Mouse (Mus musculus) midbrain, embryonic 12.5 days (tissue): Measurements from ENCODE around the gene Ube2z. TPM values are rescaled to one million over a fixed set of nuclear protein-coding genes. Genes with fewer than 3 reads are reported as not detected.

ENCODE experiments used
- ATAC-seq: fragments of 200-750 bp; cut with Nextera tagmentation; 2 replicates; pipeline ENCODE4 v1.8.0; 2017; ENCODE audit warnings: low read depth, moderate TSS enrichment, moderate library complexity; ENCODE audit not compliant: low FRiP score
- H3K27ac ChIP-seq: fragments of 300-500 bp; sonication (generic); replicated peaks from 2 replicates; pipeline ENCODE4 v1.5.1; 2016; ENCODE audit warnings: mild to moderate bottlenecking
- H3K27me3 ChIP-seq: fragments of 300-500 bp; sonication (generic); 2 replicates; pipeline ENCODE4 v1.6.1; 2016; ENCODE audit warnings: mild to moderate bottlenecking
- H3K36me3 ChIP-seq: fragments of 300-500 bp; sonication (generic); 2 replicates; pipeline ENCODE4 v1.6.1; 2016
- H3K4me1 ChIP-seq: fragments of 300-500 bp; sonication (generic); 2 replicates; pipeline ENCODE4 v1.6.1; 2016
- H3K4me2 ChIP-seq: fragments of 300-500 bp; sonication (generic); replicated peaks from 2 replicates; pipeline ENCODE4 v1.6.1; 2016; ENCODE audit warnings: mild to moderate bottlenecking, moderate library complexity
- H3K4me3 ChIP-seq: fragments of 300-500 bp; sonication (generic); 2 replicates; pipeline ENCODE4 v1.5.1; 2016; ENCODE audit warnings: mild to moderate bottlenecking
- H3K9ac ChIP-seq: fragments of 300-500 bp; sonication (generic); replicated peaks from 2 replicates; pipeline ENCODE4 v1.6.1; 2016; ENCODE audit warnings: mild to moderate bottlenecking, moderate library complexity
- H3K9me3 ChIP-seq: fragments of 300-500 bp; sonication (generic); 2 replicates; pipeline ENCODE4 v1.6.1; 2016; ENCODE audit warnings: mild to moderate bottlenecking
- WGBS: fragments of 180-500 bp; shearing (Covaris S2); methylation state at CpG from one replicate; pipeline ENCODE4 v1.1.7; 2016; 5-methylcytosine and 5-hydroxymethylcytosine counted together
- polyA plus RNA-seq: library from polyadenylated mRNA; unstranded; fragments of >200 nt; fragmentation: Nextera tagmentation; extraction: Ambion mirVana; gene quantifications from 2 replicates; pipeline ENCODE4 v1.2.1, GENCODE M21; 2016

Ube2z gene
- polyA plus RNA-seq, 1 experiment from 2014 or later: 36.1 TPM

- H3K27ac ChIP-seq: no peak overlapping the region
- H3K27me3 ChIP-seq: 0 out of 2 replicates have a peak, but pooled peaks cover 3% of the 10 kb centered on the region
- no peak overlapping the region for H3K4me2 ChIP-seq
- no peak for ATAC-seq
- H3K4me1 ChIP-seq: peaks cover 10% of the 10 kb centered on the region
- H3K9ac ChIP-seq: no peak overlapping the region
- WGBS: 88% methylated on average over 3 of the region's 3 CpGs
- no peaks in the 10 kb centered on the region for H3K9me3 ChIP-seq
- H3K36me3 ChIP-seq: no peaks in the 10 kb centered on the region
- H3K4me3 ChIP-seq: no peak overlapping the region
Observed at GRCm38 (mm10) chr11:96030571-96030970, 34.6 kb downstream of the Ube2z start.

- WGBS: 50% methylated on average over 5 of the region's 5 CpGs
- no peak overlapping the region for H3K27ac ChIP-seq
- no peaks in the 10 kb centered on the region for H3K4me1 ChIP-seq
Observed at GRCm38 (mm10) chr11:96028130-96028529, 37.1 kb downstream of the Ube2z start.

GRCm38 (mm10) chr11:96020622-96021021 is 44.6 kb downstream of the Ube2z start:
- no peaks in the 10 kb centered on the region for H3K27me3 ChIP-seq
- H3K4me1 ChIP-seq: peaks cover 3% of the 10 kb centered on the region; the same call in 1 of the 2 replicates
- H3K4me3 ChIP-seq: no peak overlapping the region
- H3K4me2 ChIP-seq: no peak overlapping the region
- no peaks in the 10 kb centered on the region for H3K36me3 ChIP-seq
- H3K27ac ChIP-seq: no peak overlapping the region
- H3K9me3 ChIP-seq: no peaks in the 10 kb centered on the region
- ATAC-seq: no peak
- 81% methylated on average over 4 of the region's 4 CpGs for WGBS
- H3K9ac ChIP-seq: no peak overlapping the region

More at GRCm38 (mm10) chr11:96028130-96028529, 37.1 kb downstream of the Ube2z start:
- Histone ChIP-seq H3K9ac (no peak overlapping the region), H3K4me2 (no peak overlapping the region), H3K9me3 (no peaks in the 10 kb centered on the region), H3K36me3 (no peaks in the 10 kb centered on the region), H3K27me3 (0 out of 2 replicates have a peak, but pooled peaks cover 3% of the 10 kb centered on the region), H3K4me3 (no peak overlapping the region)
- no peak for ATAC-seq

- H3K4me1 ChIP-seq: peaks cover 3% of the 10 kb centered on the region; the same call in 1 of the 2 replicates
- H3K9ac ChIP-seq: no peak overlapping the region
- H3K4me2 ChIP-seq: no peak overlapping the region
- no peak for ATAC-seq
- H3K9me3 ChIP-seq: no peaks in the 10 kb centered on the region
- H3K27ac ChIP-seq: no peak overlapping the region
- no peaks in the 10 kb centered on the region for H3K27me3 ChIP-seq
- no peaks in the 10 kb centered on the region for H3K36me3 ChIP-seq
- WGBS: 15% methylated on average over 9 of the region's 9 CpGs
- H3K4me3 ChIP-seq: no peak overlapping the region
Observed at GRCm38 (mm10) chr11:96017941-96018351, 47.2 kb downstream of the Ube2z start.

- WGBS: 50% methylated on average over 5 of the region's 5 CpGs
- no peaks in the 10 kb centered on the region for H3K9me3 ChIP-seq
- H3K27ac ChIP-seq: no peak overlapping the region
- H3K27me3 ChIP-seq: no peaks in the 10 kb centered on the region
- H3K36me3 ChIP-seq: no peaks in the 10 kb centered on the region
- no peak overlapping the region for H3K9ac ChIP-seq
- H3K4me2 ChIP-seq: no peak overlapping the region
- H3K4me1 ChIP-seq: peaks cover 13% of the 10 kb centered on the region
- H3K4me3 ChIP-seq: no peak overlapping the region
- no peak for ATAC-seq
Observed at GRCm38 (mm10) chr11:96015421-96015820, 49.8 kb downstream of the Ube2z start.

- H3K4me3 ChIP-seq: peak overlapping the region; percentile 17; the same call in 1 of the 2 replicates
- 7% methylated on average over 6 of the region's 8 CpGs for WGBS
- no peak for ATAC-seq
- H3K9ac ChIP-seq: no peak overlapping the region
- no peaks in the 10 kb centered on the region for H3K9me3 ChIP-seq
- no peak overlapping the region for H3K27ac ChIP-seq
- peak overlapping the region; percentile 43 for H3K4me2 ChIP-seq
- no peaks in the 10 kb centered on the region for H3K27me3 ChIP-seq
- peaks cover 18% of the 10 kb centered on the region for H3K4me1 ChIP-seq
- no peaks in the 10 kb centered on the region for H3K36me3 ChIP-seq
Observed at GRCm38 (mm10) chr11:96011982-96012381, 53.2 kb downstream of the Ube2z start.

GRCm38 (mm10) chr11:96008827-96009226 is 56.4 kb downstream of the Ube2z start:
- no peak overlapping the region for H3K4me2 ChIP-seq
- H3K4me1 ChIP-seq: peaks cover 18% of the 10 kb centered on the region
- no peak for ATAC-seq
- H3K9me3 ChIP-seq: no peaks in the 10 kb centered on the region
- H3K27ac ChIP-seq: no peak overlapping the region
- H3K9ac ChIP-seq: no peak overlapping the region
- H3K27me3 ChIP-seq: no peaks in the 10 kb centered on the region
- H3K36me3 ChIP-seq: no peaks in the 10 kb centered on the region
- H3K4me3 ChIP-seq: no peak overlapping the region
- WGBS: 5% methylated on average over 1 of the region's 1 CpGs

- WGBS: 0% methylated on average over 33 of the region's 33 CpGs
- H3K9ac ChIP-seq: peak overlapping the region; percentile 95
- no peaks in the 10 kb centered on the region for H3K36me3 ChIP-seq
- H3K4me1 ChIP-seq: peaks cover 24% of the 10 kb centered on the region
- no peak; the same call in none of the 2 replicates for ATAC-seq
- H3K4me3 ChIP-seq: peak overlapping the region; percentile 96
- H3K27me3 ChIP-seq: no peaks in the 10 kb centered on the region
- H3K9me3 ChIP-seq: no peaks in the 10 kb centered on the region
- H3K4me2 ChIP-seq: peak overlapping the region; percentile 83
- H3K27ac ChIP-seq: peak overlapping the region; percentile 99
Observed at GRCm38 (mm10) chr11:96007516-96008235, 57.5 kb downstream of the Ube2z start.

- peak; percentile 81 for ATAC-seq
- Histone ChIP-seq H3K9ac (peak overlapping the region; percentile 95), H3K9me3 (no peaks in the 10 kb centered on the region), H3K4me1 (peaks cover 26% of the 10 kb centered on the region), H3K36me3 (no peaks in the 10 kb centered on the region), H3K4me2 (peak overlapping the region; percentile 83), H3K27ac (peak overlapping the region; percentile 99), H3K27me3 (no peaks in the 10 kb centered on the region), H3K4me3 (peak overlapping the region; percentile 96)
- WGBS: 1% methylated on average over 65 of the region's 67 CpGs
Observed at GRCm38 (mm10) chr11:96006852-96007515, 58.2 kb downstream of the Ube2z start.

GRCm38 (mm10) chr11:96006367-96006851 is 58.8 kb downstream of the Ube2z start:
- Histone ChIP-seq H3K4me2 (peak overlapping the region; percentile 83), H3K27me3 (no peaks in the 10 kb centered on the region), H3K36me3 (no peaks in the 10 kb centered on the region), H3K4me3 (peak overlapping the region; percentile 96), H3K9me3 (no peaks in the 10 kb centered on the region), H3K27ac (peak overlapping the region; percentile 99), H3K4me1 (peaks cover 29% of the 10 kb centered on the region), H3K9ac (peak overlapping the region; percentile 95)
- WGBS: under 1% methylated on average over 33 of the region's 33 CpGs
- ATAC-seq: peak; percentile 39; the same call in 1 of the 2 replicates

- peak within 1 kb of the TSS; percentile 83 for H3K4me2 ChIP-seq
- H3K9ac ChIP-seq: peak within 1 kb of the TSS; percentile 95
- no peaks in the 10 kb centered on the region for H3K36me3 ChIP-seq
- H3K4me1 ChIP-seq: peaks cover 35% of the 10 kb centered on the region
- H3K27ac ChIP-seq: peak within 1 kb of the TSS; percentile 99
- ATAC-seq: peak; percentile 50
- under 1% methylated on average over 67 of the region's 74 CpGs for WGBS
- no peaks in the 10 kb centered on the region for H3K27me3 ChIP-seq
- H3K4me3 ChIP-seq: peak within 1 kb of the TSS; percentile 96
- no peaks in the 10 kb centered on the region for H3K9me3 ChIP-seq
Observed at GRCm38 (mm10) chr11:96005403-96006271, 59.6 kb downstream of the Ube2z start, which contains the start of gene Igf2bp1. TSS of gene Igf2bp1 (minus strand) at chr11:96005940.
